Comparison of ENCODE assay signal across 9 mouse cellular contexts in genomic region chr6:39415762-39416161, GRCm38 (mm10). TPM values are rescaled to one million over a fixed set of nuclear protein-coding genes. Genes with fewer than 3 reads are reported as not detected.
A peak's percentile ranks its signal among the peaks of the same experiment; 100 is the strongest.
DNase-seq lines count a peak whose midpoint lies in the region; ATAC-seq lines count a peak whose summit lies in the region.
"Had no signal": no experiment of that assay in that cellular context is flagged by ENCODE, and none has a peak within 500 bp of the region (broad histone marks: within the 10 kb centered on the region; RNA-seq: fewer than 3 reads in every experiment).

No protein-coding gene starts in this region.

- peak; percentile 60 for DNase-seq in neural tube, embryonic 10.5 days (ENCODE audit: extremely low spot score, low spot score)
- DNase-seq in adrenal gland, adult 2 months: peak; percentile 65
- peak; percentile 57 for DNase-seq in embryo, embryonic 11 days
- peak; percentile 76 for DNase-seq in heart, postnatal 4 days
- DNase-seq in liver: peak; percentile 87
- DNase-seq in retina, embryonic 14.5 days (ENCODE audit: low spot score): peak; percentile 68
- peak; percentile 50 for DNase-seq in urinary bladder, postnatal 25 days (ENCODE audit: low spot score)

- H3K27ac ChIP-seq in neural tube, embryonic 15.5 days (replicated peaks): no peak overlapping the region
- H3K27ac ChIP-seq: limb, embryonic 12.5 days had no signal

- no peak overlapping the region for H3K4me3 ChIP-seq in neural tube, embryonic 15.5 days (replicated peaks)
- H3K4me3 ChIP-seq: limb, embryonic 12.5 days had no signal

- H3K36me3 ChIP-seq in neural tube, embryonic 15.5 days: no peaks in the 10 kb centered on the region
- H3K36me3 ChIP-seq: limb, embryonic 12.5 days had no signal

- 70% methylated on average over 3 of the region's 5 CpGs for WGBS in neural tube, embryonic 15.5 days

- no peak overlapping the region for H3K9ac ChIP-seq in neural tube, embryonic 15.5 days (replicated peaks)
- H3K9ac ChIP-seq: limb, embryonic 12.5 days had no signal

- ATAC-seq in neural tube, embryonic 15.5 days (ENCODE audit: low FRiP score): no peak

- H3K4me1 ChIP-seq in neural tube, embryonic 15.5 days: peaks cover 40% of the 10 kb centered on the region

- H3K9me3 ChIP-seq in neural tube, embryonic 15.5 days (replicated peaks): no peaks in the 10 kb centered on the region
- H3K9me3 ChIP-seq: limb, embryonic 12.5 days had no signal

- H3K27me3 ChIP-seq in neural tube, embryonic 15.5 days (replicated peaks): no peaks in the 10 kb centered on the region

- H3K4me2 ChIP-seq in neural tube, embryonic 15.5 days: no peak overlapping the region
- H3K4me2 ChIP-seq: limb, embryonic 12.5 days had no signal

RNA-seq across cellular contexts. Expression of gene Mkrn1, which starts 4.5 kb away (rescaled TPM):
- polyA plus RNA-seq in neural tube, embryonic 15.5 days (2015; fragmentation: Nextera tagmentation; extraction: Ambion mirVana): 203 and 231 TPM in 2 replicates
- total RNA-seq in adrenal gland, adult 2 months (2021): 10 to 100 TPM; 67.9 to 69.7 TPM
- polyA plus RNA-seq in adrenal gland, adult 2 months (2012; rRNA removed): 24.1 and 30.1 TPM in 2 replicates
- 10 to 100 TPM; 47.3 to 84.9 TPM for total RNA-seq in heart, postnatal 4 days (2021)

RNA-seq across cellular contexts. Expression of gene Rab19, which starts 34.8 kb away (rescaled TPM):
- polyA plus RNA-seq in neural tube, embryonic 15.5 days (2015; fragmentation: Nextera tagmentation; extraction: Ambion mirVana): 0.09 and 1.9 TPM in 2 replicates
- under 1 TPM; 0.23 to 0.73 TPM for total RNA-seq in adrenal gland, adult 2 months (2021)
- polyA plus RNA-seq in adrenal gland, adult 2 months (2012; rRNA removed): 0.37 TPM in 1 of 2 replicates, not detected in the other
- total RNA-seq in heart, postnatal 4 days (2021): under 1 TPM; 0.17 to 0.23 TPM

RNA-seq across cellular contexts. Expression of gene Slc37a3, which starts 38.3 kb away (rescaled TPM):
- polyA plus RNA-seq in neural tube, embryonic 15.5 days (2015; fragmentation: Nextera tagmentation; extraction: Ambion mirVana): 52.6 and 53.1 TPM in 2 replicates
- total RNA-seq in adrenal gland, adult 2 months (2021): 10 to 100 TPM; 33.7 to 40.5 TPM
- polyA plus RNA-seq in adrenal gland, adult 2 months (2012; rRNA removed): 7.9 and 8.4 TPM in 2 replicates
- total RNA-seq in heart, postnatal 4 days (2021): 10 to 100 TPM; 27.9 to 34.3 TPM
